Mouse (Mus musculus): ENCODE measurements around the gene Agpat3.
A peak's percentile ranks its signal among the peaks of the same experiment; 100 is the strongest.

Agpat3 gene

DNA sequence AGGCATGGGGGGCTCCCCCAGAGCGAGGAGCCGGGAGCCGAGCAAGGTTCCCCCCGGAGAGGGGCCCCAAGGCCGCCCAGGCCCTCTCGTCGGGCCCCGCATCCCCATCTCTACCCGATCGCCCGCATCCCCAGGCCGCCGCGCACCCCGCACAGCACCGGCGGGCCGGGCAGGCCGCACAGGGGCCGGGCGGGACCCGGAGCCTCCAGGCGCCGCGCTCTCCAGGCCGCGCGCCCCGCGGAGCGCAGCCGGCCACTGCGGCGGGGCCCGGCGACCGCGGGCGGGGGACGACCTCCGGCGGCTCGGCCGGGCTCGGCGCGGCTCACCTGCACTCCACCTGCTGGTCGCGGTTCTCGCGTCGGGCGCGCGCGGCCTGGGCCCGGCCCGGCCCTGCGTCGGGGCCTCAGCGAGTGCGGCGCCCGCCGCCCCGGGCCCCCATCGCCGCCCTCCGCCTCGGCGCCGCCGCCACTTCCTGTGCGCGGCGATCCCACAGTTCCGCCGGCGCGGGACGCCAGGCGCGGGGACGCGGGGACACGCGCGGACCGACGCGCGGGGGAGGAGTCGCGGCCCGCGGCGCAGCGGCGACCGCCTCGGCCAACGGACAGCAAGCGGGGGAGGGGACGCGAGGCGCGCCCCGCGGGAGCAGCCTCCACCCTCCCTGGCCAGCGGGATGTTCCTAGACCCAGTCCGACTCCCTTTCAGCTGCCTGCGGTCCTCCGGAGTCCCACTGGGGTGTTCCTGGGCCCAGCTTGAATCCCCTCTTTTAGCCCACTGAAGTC lies at the start of gene Agpat3:
Gene Agpat3 (minus strand): TSS at position 603 of the 779 bp plus-strand sequence.
- DNase-seq: peak; percentile 45

DNA sequence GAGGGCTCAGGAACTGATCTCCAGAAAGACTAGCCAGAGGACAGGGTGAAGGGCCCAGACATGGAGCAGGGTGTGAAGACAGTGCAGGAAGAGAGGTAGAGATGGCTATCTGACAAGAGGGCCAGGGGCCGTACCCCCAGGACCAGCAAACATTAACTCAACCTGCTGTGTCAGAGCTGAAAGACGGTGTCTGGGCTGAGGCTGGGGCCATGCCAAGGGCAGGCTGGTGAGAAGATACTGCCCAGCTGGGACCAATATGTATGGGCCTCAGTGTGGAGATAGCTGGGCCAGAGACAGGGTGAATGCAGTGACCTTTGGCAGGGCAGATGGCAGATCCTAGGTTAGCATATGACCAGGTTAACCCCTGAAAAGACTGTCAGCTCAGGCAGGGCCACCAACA lies 48.8 kb upstream of the Agpat3 start:
- DNase-seq: no peak

DNA sequence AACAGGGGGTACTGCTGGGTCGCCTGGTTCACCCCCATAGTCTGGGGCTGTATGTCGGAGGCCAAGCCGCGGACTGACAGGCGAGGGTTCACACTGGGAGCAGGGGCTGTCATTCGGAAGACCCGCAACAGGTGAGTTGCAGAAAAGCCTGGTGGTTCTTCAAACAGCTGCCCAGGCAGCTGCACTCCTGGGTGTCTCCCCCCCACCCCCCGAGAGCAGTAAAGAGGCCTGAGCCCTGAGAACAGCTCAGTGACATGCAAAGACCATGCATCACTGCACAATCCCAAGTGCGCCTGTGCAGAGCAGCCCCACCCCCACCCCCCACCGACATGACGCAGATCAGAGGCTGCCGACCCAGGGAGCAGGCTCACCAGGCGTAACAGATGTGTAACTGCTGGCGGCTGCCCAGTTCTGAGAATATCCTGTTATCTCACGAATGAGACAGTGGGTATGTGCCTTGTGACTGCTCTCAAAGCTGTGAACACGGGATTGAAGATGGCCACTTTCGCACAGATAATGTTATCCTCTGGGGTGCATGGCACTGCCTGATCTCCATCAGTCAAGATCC lies 46.9 kb upstream of the Agpat3 start:
- DNase-seq: peak; percentile 43

DNA sequence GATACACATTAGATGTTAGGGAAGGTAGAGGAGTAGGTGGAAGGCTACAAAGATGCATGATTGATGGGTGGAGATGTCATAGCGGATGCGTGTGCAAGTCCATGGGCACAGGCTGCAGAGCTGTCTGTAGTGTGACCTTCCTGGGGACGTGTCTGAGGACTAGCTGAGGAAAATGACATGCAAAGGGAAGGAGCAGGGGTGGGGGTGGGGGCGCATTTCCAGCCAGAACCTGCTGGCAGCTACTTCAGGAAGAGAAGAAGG lies 44.3 kb upstream of the Agpat3 start:
- no peak for DNase-seq

DNA sequence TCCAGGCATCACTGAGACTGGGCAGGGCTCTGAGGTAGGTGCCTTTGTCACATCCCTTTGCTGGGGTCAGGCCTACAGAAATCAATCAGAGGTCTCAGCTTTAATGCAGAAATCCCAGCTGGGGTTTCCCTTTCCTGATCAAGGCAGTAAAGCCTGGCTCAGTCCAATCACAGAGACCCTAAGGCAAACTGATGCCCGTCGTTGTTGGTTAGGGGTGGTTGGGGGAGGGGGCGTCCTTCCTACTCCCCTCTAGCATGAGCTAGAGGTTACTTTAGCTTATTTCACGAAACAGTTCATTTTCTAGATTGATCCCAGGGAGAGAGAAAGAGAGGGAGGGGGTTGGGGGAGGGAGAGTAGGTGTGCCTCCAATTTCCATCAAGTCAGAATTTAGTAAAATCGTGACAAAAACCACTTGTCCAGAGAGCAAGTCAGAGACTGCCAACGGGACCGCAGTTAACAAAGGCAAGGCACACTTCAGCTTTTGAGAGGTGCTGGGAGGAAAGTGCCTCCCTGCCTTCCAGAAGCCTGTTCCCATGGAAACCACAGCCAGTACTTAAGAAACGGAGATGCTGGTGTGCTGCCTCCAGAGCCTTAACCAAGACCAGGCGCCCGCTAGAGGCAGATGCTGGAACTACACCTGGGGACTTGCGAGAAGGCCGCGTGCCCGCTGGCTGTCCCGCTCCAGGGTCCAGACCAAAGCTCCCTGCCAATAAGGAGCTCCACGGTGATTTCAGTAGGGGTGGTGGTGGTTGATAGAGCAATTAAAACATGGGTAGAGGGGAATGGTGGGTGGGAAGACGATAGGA lies 43.7 kb upstream of the Agpat3 start:
- DNase-seq: peak; percentile 94

DNA sequence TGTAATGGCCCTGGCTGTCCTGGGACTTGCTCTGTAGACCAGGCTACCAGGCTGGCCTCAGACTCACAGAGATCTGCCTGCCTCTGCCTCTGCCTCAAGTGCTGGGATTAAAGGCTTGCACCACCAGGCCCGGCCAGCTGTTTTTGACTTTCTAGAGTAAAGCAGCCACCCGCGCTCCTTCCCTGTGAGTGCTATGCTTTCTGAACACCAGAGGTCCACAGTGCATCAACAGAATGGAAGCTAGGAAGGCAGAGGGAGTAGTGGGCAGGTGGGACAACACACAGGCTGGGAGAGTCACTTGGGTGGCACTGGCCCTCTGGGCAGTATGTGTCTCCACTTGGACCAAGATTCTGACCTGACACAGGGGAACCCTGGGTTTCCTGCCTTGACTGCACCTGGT lies 43.1 kb upstream of the Agpat3 start:
- DNase-seq: no peak

DNA sequence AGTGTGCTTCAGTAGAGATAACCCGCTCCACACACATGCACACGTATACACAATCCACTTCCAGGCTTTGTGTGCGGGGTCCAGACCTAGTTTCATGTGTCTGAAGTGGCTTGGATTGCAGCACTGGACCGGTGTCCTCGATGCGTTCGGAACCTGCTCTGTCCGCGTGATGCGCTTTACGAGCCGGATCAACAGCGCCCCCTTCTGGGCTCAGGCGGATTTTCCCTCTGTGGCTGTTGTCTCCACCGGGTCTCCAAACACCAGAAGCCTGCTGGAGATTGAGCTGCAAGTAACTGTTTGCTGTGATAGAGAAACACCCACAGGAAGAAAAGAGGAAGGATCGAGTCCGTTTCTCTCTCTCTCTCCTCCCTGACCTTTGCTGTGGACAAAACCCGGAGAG lies 39.8 kb upstream of the Agpat3 start:
- peak; percentile 72 for DNase-seq

DNA sequence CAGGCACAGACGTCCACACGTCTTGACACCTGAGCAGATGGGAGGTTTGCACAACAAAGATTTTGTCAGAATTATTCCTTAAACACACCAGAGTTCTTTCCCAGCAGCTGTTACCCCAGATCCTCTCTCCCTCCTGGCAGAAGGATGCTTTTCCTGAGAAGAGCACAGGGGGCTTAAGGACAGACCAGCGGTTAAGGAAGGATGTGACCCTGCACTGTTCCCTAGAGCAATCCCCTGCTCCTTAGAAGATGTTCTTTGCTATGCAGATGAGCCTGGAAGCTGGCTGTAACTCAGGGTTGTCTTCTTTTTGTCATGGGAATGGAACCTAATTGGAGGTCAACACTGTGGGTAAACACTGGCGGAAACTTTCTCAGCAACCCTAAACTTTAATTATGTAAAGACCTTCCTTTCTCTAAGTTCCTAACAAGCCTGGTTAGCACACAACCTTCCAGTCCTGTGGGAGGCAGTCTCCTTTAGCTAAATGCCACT lies 38.7 kb upstream of the Agpat3 start:
- DNase-seq: no peak

DNA sequence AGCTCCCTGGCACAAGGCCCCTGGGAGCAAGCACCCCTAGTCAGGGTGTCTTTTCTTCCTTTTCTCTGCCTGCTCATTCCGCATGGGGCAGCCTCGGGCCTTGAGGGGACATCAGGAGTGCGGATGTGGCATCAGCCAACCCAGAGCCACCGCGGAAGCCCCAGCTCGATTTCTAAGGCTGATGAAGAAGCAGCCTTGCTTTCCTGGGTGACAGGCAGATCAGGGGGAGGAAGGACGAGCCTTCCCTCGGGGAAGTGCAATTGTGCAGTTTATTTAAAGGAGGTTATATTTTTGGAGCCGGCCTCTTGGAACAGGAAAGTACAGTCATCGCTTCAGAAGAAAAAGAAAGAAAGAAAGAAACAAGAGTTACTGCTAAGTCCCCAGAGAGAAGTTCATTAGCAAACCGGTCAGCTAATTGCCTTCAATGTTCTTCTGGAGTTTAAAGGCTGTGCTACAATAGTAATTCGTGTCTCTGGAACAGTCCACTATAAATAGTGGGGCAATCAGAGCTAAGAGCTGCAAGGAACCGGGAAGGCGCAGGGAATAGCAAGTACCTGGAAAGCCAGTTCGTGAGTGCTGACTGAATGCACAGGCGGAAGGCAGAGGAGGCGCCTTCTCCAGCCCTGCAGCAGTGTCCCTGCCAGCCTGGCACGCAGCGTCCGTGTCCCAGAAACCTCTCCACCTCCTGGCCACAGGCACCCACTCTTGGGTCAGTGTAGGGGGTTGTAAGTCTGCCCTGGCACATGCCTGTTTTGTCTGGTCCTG lies 36.1 kb upstream of the Agpat3 start:
- DNase-seq: peak; percentile 64

DNA sequence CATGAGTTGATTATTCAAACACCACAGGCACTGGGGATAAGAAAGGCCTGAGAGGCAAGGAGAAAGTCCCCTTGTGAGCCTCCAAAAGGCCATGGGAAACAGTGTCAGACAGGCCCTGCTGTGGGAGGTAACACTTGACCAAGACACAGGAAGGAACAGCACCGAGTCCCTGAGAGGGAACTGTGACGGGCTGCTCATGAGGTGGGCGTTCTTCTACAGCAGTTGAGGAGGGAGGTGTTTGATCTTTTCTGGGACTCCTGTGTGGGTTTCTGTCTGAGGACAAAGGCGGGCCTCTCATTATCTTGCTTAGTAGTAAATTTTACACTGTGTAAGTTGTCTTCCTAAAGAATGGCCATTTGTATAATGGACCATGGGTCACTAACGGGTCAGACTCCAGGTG lies 33.2 kb upstream of the Agpat3 start:
- no peak for DNase-seq

DNA sequence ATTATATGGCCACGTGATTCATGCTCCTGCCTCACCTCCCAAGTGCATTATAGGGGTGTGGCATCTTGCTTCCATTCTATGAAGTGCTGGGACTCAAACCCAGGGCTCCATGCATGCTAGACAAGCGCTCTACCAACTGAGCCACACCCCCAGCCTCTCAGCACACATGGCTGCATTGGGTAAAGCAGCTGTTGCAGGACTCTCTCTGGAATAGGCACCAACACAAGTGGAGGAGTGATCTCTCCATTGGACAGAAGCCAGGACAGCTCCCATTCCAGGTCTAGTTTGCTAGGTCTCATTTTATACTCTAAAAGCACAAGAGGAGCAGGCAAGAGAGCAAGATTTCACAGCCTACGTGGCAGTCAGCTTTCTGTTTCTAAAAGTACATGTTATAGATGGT lies 31.3 kb upstream of the Agpat3 start:
- no peak for DNase-seq

DNA sequence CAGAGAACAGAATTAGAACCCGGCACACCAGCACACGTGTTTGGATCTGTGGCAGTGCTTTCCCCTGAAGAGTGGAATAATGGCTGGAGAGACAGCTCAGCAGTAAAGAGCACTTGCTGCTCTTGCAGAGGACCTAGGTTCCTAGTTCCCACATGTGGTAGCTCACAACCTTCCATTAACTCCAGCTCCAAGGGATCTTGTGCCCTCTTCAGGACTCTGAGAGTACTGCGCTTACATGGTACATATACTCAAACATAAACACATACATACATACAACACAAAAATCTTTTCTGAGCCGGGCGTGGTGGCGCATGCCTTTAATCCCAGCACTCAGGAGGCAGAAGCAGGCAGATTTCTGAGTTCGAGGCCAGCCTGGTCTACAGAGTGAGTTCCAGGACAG lies 26.2 kb upstream of the Agpat3 start:
- no peak for DNase-seq

DNA sequence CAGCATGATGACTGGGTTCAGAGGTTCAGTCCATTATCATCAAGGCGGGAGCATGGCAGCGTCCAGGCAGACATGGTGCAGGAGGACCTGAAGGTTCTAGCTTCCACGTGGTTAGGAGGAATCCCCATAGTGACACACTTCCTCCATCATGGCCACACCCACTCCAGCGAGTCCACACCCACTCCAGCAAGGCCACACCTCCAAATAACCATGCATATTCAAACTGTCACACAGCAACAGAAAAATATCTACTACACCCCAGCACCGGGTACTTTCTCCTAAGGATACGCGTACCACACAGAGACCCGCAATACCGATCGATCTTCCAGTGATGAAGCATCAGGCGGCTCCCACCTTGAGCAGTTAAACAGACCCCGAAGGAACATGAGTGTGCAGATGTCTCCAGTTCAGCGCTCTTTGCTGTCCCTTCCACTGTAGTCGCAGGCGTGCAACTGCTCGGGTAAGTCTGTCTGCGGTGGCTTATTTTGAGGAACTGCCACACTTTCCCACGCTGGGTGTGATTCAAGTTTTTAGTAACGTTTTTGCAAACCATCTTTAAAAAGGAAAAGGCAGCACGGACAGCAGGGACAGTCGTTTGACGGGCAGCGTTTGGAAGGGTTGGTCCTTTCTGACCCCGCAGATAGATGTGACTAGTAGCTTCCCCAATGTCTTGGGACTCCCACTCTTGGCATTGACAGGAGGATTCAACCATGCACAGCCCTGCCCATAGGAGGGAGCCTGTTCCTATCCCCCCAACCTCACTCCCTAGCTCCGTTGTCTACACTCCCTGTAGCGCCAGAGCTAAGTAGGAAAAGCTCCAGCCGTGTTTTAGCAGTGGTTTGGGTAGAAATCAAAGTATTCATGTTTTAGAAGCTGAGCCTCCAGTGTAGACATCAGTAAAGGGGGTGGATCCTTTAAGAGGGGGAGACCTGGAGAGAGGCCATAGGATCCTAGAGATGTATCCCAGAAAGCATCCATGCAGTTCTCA lies 20.7 kb upstream of the Agpat3 start:
- no peak for DNase-seq

DNA sequence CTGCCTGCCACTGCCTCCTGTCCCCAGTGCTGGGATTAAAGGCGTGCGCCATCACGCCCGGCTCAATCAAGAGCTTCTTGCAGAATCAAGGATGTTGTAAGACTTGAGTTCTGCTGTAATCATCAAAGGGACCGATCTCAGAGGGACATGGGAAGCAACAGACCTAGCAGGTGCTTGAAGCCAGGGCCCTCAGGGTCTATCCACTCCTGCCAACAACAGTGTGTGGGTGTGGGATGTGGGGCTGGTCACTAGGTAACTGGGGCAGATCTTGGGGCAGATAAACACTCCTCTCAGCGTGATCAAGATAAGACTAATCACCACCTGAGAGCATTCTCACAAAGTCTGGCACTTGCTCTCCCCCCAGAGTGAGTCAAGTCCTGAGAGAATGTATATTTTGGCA lies 19.5 kb upstream of the Agpat3 start:
- no peak for DNase-seq

DNA sequence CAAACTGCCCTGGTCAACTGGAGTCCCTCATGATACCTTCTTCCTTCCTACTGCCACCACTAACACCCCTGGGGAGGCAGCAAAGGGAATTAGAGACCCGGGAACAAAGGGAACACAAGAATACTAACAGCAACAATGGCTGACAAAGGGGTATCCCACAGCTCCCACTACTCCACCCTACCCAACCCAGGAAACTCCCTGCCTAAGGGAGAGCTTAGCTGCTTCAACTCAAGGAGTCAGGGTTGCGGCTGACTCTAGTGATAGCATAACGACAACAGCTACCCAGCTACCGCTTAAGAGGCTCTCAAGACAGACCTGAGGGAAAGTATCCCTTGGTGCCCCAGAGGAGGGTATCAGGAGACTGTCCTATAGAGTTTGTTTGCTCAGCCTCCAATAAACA lies 15.3 kb upstream of the Agpat3 start:
- DNase-seq: no peak

DNA sequence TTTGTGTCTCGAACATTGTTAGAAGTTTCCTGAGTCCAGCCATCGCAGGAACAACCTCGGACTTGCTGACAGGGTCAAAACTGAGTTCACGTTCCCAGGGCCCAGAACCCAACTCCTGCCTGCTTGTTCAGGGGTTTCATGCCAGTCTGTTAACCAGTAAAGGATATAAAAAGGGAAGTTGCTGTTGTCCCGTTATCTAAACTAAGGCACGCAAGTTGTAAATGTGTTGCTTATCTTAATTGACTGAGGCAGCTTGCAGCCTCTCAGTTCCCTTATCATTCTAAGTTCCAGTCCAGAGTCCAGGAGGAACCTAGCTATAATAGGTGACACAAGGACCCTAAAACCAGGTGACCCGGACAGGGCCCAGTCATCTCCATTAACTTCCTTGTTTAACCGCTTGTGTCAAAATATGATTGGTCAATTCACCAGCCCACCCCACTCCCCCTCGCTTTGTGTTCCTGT lies 14.6 kb upstream of the Agpat3 start:
- no peak for DNase-seq

DNA sequence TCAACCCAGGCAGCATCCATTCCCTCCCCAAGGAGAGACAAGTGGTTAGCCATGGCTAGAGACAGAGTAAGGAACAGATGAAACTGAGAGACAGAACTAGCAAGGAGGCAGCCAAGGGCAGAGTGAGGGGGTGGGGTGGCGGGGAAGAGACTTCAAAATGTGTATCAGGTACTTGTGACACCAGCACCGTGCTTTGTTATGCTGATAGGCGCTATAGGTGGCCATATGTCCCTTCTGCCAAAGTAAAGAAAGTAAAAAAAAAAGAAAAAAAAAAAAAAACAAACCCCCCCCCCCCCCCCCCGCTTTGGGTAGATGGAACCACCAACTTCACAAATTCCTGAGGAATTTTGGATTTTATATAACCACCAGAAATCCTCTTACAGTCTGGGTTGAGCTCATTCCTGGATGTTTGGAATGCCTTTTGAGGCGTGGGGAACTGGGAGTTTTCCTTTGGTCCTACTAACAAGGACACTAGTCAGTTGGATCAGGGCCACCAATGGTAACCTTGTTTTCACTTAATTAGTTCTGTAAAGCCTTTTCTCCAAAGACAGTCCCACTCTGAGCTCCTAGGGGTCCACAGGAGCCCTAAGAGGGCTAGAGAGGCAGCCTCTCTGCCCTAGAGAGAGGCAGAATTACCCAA lies 14.0 kb upstream of the Agpat3 start:
- no peak for DNase-seq

DNA sequence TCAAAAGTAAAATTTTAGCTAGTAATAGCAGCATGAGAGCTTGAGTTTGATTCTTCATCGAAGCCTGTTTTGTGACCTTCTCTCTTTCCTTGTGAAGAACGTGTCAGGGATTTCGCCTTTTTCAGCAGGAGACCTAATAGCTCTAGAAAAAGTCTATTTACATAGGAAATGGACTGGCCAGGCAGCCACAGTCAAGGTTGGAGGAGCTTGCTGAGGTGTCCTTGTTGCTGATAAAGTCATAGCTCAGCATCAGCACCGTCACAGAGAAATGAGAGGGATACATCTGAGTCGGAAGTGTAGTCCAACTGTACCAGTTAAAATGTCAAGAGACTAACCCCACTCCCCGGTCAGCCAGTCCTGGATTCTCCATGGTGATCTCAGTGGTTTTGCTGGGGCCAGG lies 13.3 kb upstream of the Agpat3 start:
- no peak for DNase-seq

DNA sequence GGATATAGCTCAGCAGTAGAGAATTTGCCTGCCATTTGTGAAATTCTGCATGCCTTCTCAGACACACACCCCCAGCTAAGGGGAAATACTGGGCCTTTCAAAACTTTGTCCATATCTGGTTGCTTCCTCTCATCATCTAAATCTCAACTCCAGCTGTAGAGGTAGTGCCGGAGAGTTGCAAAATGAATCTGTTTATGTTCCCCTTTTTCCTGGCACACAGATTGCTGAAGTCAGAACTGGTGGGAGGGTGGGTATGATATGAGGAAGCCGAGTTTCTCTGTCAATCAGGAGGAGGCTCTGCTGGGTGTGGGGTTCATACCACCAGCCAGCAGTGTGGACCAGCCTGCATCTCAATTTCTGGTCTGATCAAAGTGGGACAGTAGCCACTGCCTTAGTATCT lies 11.8 kb upstream of the Agpat3 start:
- DNase-seq: no peak

DNA sequence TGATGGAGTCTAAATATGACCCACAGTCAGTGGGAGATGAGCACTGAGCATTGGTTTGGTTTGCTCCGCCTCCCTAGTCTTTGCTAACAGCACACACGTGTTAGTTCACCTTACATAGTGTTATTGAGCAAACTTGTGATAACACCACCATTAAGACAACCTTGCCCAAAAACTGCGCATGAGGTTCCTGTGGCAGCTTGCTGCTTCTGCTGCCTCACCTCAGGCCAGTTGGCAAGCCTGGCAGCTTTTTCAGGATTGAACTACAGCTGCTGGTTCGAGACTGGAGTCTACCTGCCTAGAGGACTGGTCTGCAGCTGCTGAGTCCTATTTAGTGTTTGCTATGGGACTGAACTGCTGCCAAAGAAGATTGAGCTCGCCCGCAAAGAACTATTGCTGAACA lies 11.1 kb upstream of the Agpat3 start:
- no peak for DNase-seq

DNA sequence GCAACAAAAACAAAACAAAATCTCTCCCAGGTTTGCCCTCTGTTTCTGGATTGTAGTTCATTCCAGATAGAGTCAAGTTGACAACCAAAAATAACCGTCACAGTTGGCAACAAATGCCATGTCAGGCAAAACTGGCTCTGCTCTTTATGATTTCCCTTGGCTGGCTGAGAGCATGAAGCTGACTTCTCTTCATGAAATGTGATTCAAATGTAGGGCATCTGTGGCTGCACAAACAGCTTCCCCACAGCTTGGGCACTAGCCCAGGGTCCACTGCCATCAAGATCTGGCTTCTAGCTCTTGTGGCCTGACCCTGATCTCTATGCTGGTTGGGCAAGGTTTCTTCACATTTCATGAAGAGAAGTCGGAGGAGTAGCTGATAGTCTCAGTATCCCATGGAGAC lies 9.7 kb upstream of the Agpat3 start:
- no peak for DNase-seq

DNA sequence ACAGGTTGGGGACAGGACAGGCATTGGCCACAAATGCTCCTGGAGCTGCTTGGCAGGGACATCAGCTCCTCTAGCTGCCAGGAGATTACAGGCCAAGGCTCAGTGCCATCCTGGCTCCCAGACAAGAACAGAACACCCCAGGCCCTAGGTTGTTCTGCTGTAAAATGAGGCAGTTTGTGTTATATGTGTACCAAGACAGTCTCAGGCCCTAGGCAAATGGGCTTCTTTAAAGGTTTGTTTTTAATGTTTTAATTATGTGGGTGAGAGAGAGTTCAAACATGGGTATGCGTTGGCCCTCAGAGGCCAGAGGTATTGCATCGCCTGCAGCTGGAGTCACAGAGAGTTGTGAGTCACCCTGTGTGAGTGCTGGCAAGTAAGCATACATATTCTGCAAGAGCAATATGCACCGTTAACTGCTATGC lies 8.0 kb upstream of the Agpat3 start:
- no peak for DNase-seq
